8 mouse cellular contexts compared by ENCODE assay signal in genomic region chr19:44301176-44301575, GRCm38 (mm10). TPM values are rescaled to one million over a fixed set of nuclear protein-coding genes. Genes with fewer than 3 reads are reported as not detected.
DNase-seq lines count a peak whose midpoint lies in the region; ATAC-seq and TF ChIP-seq lines count a peak whose summit lies in the region.

No protein-coding gene starts in this region.

- no peak overlapping the region for H3K27ac ChIP-seq in hindbrain, embryonic 10.5 days
- no peak overlapping the region for H3K27ac ChIP-seq in hindbrain, embryonic 11.5 days (ENCODE audit: low read depth, low read length)
- H3K27ac ChIP-seq in MEL (ENCODE audit: control insufficient read depth, low read depth, low read length): peak overlapping the region; percentile 45
- H3K27ac ChIP-seq in forebrain, postnatal 0 days (ENCODE audit: low read depth, low read length): no peak overlapping the region
- no peak overlapping the region for H3K27ac ChIP-seq in heart, embryonic 11.5 days (ENCODE audit: low read depth, low read length)

- H3K36me3 ChIP-seq in hindbrain, embryonic 10.5 days: peaks cover 99% of the 10 kb centered on the region
- H3K36me3 ChIP-seq in hindbrain, embryonic 11.5 days (ENCODE audit: control insufficient read depth, insufficient read depth, low read length): peaks cover 50% of the 10 kb centered on the region
- peaks cover 52 to 75% of the 10 kb centered on the region in 2 experiments for H3K36me3 ChIP-seq in MEL (ENCODE audit: control insufficient read depth in 1 of 2, insufficient read depth in 2 of 2, low read length in 2 of 2)
- H3K36me3 ChIP-seq in forebrain, postnatal 0 days (ENCODE audit: insufficient read depth): peaks cover 81% of the 10 kb centered on the region
- peaks cover 75% of the 10 kb centered on the region for H3K36me3 ChIP-seq in heart, embryonic 11.5 days (ENCODE audit: control insufficient read depth, insufficient read depth, low read length)

- TF ChIP-seq EP300 in MEL (IDR thresholded peaks at IDR 0.05; ENCODE audit: low read depth in 1 of 2, low read length in 2 of 2): no peak

- H3K4me1 ChIP-seq in hindbrain, embryonic 10.5 days (replicated peaks): peaks cover 62% of the 10 kb centered on the region
- H3K4me1 ChIP-seq in hindbrain, embryonic 11.5 days (replicated peaks; ENCODE audit: control insufficient read depth, insufficient read depth, low read length): peaks cover 23% of the 10 kb centered on the region
- peaks cover 4 to 54% of the 10 kb centered on the region in 2 experiments for H3K4me1 ChIP-seq in MEL (ENCODE audit: control insufficient read depth in 1 of 2, insufficient read depth in 2 of 2, low read length in 2 of 2)
- H3K4me1 ChIP-seq in forebrain, postnatal 0 days (ENCODE audit: insufficient read depth): peaks cover 31% of the 10 kb centered on the region; the same call in 1 of the 2 replicates
- peaks cover 42% of the 10 kb centered on the region for H3K4me1 ChIP-seq in heart, embryonic 11.5 days (ENCODE audit: control insufficient read depth, insufficient read depth, low read length)

- H3K9ac ChIP-seq in hindbrain, embryonic 11.5 days (ENCODE audit: low read depth, low read length): no peak overlapping the region
- H3K9ac ChIP-seq in MEL (ENCODE audit: control insufficient read depth, low read depth, low read length, poor library complexity, severe bottlenecking): no peak overlapping the region
- no peak overlapping the region for H3K9ac ChIP-seq in forebrain, postnatal 0 days
- H3K9ac ChIP-seq in heart, embryonic 11.5 days (ENCODE audit: low read depth, low read length): no peak overlapping the region

- ATAC-seq in hindbrain, embryonic 11.5 days (ENCODE audit: low FRiP score): no peak
- ATAC-seq in forebrain, postnatal 0 days: 0 out of 2 replicates have a peak, but pooled peaks have one; percentile 14
- no peak for ATAC-seq in heart, embryonic 11.5 days (replicated peaks; ENCODE audit: insufficient number of reproducible peaks, low FRiP score, low TSS enrichment)

- WGBS in hindbrain, embryonic 10.5 days: 91% methylated on average over 16 of the region's 16 CpGs
- WGBS in hindbrain, embryonic 11.5 days: 84% methylated on average over 16 of the region's 16 CpGs
- 51% methylated on average over 16 of the region's 16 CpGs for WGBS in forebrain, postnatal 0 days
- 87% methylated on average over 16 of the region's 16 CpGs for WGBS in heart, embryonic 11.5 days (ENCODE audit: insufficient replicate concordance)

- TF ChIP-seq CTCF in MEL (IDR thresholded peaks at IDR 0.05 in 2 of 3, conservative IDR thresholded peaks at IDR 0.05 in 1 of 3; ENCODE audit: control insufficient read depth in 1 of 3, insufficient read depth in 1 of 3, low read depth in 2 of 3, low read length in 3 of 3, poor library complexity in 1 of 3, severe bottlenecking in 1 of 3): no peak; a peak in 1 of 6 replicates
- TF ChIP-seq CTCF in forebrain, postnatal 0 days (IDR thresholded peaks at IDR 0.05; ENCODE audit: low read depth): no peak

- TF ChIP-seq POLR2A in MEL (IDR thresholded peaks at IDR 0.05; ENCODE audit: control insufficient read depth in 1 of 2, insufficient read depth in 1 of 2, low read depth in 1 of 2, low read length in 2 of 2, poor library complexity in 1 of 2): no peak

- DNase-seq in hindbrain, embryonic 10.5 days (ENCODE audit: low spot score): no peak
- no peak for DNase-seq in hindbrain, embryonic 11.5 days (ENCODE audit: low spot score)
- peak; percentile 75 for DNase-seq in MEL (ENCODE audit: low read depth, low spot score)
- peak; percentile 31 for DNase-seq in forebrain, postnatal 0 days
- peak; percentile 83 for DNase-seq in lung, postnatal 10 days
- no peak for DNase-seq in right cerebral cortex, postnatal 14 days
- DNase-seq in cerebellum, postnatal 14 days: no peak

- H3K9me3 ChIP-seq in hindbrain, embryonic 10.5 days: no peaks in the 10 kb centered on the region
- no peaks in the 10 kb centered on the region for H3K9me3 ChIP-seq in hindbrain, embryonic 11.5 days (ENCODE audit: control insufficient read depth, low read length)
- H3K9me3 ChIP-seq in MEL (replicated peaks; ENCODE audit: insufficient read depth, low read length): no peaks in the 10 kb centered on the region
- no peaks in the 10 kb centered on the region for H3K9me3 ChIP-seq in forebrain, postnatal 0 days (ENCODE audit: low read length)
- no peaks in the 10 kb centered on the region for H3K9me3 ChIP-seq in heart, embryonic 11.5 days (replicated peaks; ENCODE audit: control insufficient read depth, low read length)

- peaks cover 37% of the 10 kb centered on the region for H3K79me2 ChIP-seq in MEL (ENCODE audit: control insufficient read depth, insufficient read depth, low read length, poor library complexity)

- no peak overlapping the region for H3K4me2 ChIP-seq in hindbrain, embryonic 11.5 days (replicated peaks; ENCODE audit: low read depth, low read length)
- 0 out of 2 replicates have a peak overlapping the region, but pooled peaks have one; percentile 98 for H3K4me2 ChIP-seq in forebrain, postnatal 0 days (ENCODE audit: low read depth)
- H3K4me2 ChIP-seq in heart, embryonic 11.5 days: no peak overlapping the region

- 0 out of 2 replicates have a peak overlapping the region, but pooled peaks have one; percentile 6 for H3K4me3 ChIP-seq in hindbrain, embryonic 10.5 days
- no peak overlapping the region for H3K4me3 ChIP-seq in hindbrain, embryonic 11.5 days (ENCODE audit: low read depth, low read length)
- no peak overlapping the region for H3K4me3 ChIP-seq in MEL (ENCODE audit: control insufficient read depth in 1 of 2, insufficient read depth in 1 of 2, low read depth in 2 of 2, low read length in 2 of 2)
- no peak overlapping the region for H3K4me3 ChIP-seq in forebrain, postnatal 0 days (ENCODE audit: low read depth, low read length)
- H3K4me3 ChIP-seq in heart, embryonic 11.5 days (ENCODE audit: low read depth, low read length): no peak overlapping the region

- H3K27me3 ChIP-seq in hindbrain, embryonic 10.5 days (ENCODE audit: insufficient read depth, poor library complexity, severe bottlenecking): no peaks in the 10 kb centered on the region
- no peaks in the 10 kb centered on the region for H3K27me3 ChIP-seq in hindbrain, embryonic 11.5 days (ENCODE audit: control insufficient read depth, insufficient read depth, low read length)
- H3K27me3 ChIP-seq in MEL (ENCODE audit: control insufficient read depth in 1 of 2, insufficient read depth in 2 of 2, low read length in 2 of 2): no peaks in the 10 kb centered on the region
- no peaks in the 10 kb centered on the region for H3K27me3 ChIP-seq in forebrain, postnatal 0 days (ENCODE audit: insufficient read depth, low read length)
- no peaks in the 10 kb centered on the region for H3K27me3 ChIP-seq in heart, embryonic 11.5 days (ENCODE audit: control insufficient read depth, insufficient read depth, low read length)

- TF ChIP-seq RAD21 in MEL (IDR thresholded peaks at IDR 0.05; ENCODE audit: low read depth, low read length): no peak

TF ChIP-seq in MEL, 35 proteins besides CTCF, POLR2A, EP300 and RAD21:
- peak; percentile 13; the same call in 1 of the 2 replicates for TF ChIP-seq ZMIZ1 (IDR thresholded peaks at IDR 0.05; ENCODE audit: low read depth, low read length)
- no peak for TF ChIP-seq GABPA (IDR thresholded peaks at IDR 0.05; ENCODE audit: low read depth, low read length)
- TF ChIP-seq ETS1 (IDR thresholded peaks at IDR 0.05; ENCODE audit: low read depth, low read length): 0 out of 2 replicates have a peak, but pooled peaks have one; percentile 5
- TF ChIP-seq POLR2AphosphoS2 (IDR thresholded peaks at IDR 0.05; ENCODE audit: low read length): 0 out of 2 replicates have a peak, but pooled peaks have one; percentile 7
- peak; percentile 14; the same call in 1 of the 2 replicates for TF ChIP-seq SMC3 (IDR thresholded peaks at IDR 0.05; ENCODE audit: low read depth, low read length)
- 0 out of 2 replicates have a peak, but pooled peaks have one; percentile 8 for TF ChIP-seq CHD1 (IDR thresholded peaks at IDR 0.05; ENCODE audit: low read depth, low read length)
- TF ChIP-seq MAFK (IDR thresholded peaks at IDR 0.05; ENCODE audit: borderline replicate concordance, low read depth, low read length): no peak
- 0 out of 2 replicates have a peak, but pooled peaks have one; percentile 15 for TF ChIP-seq SIN3A (IDR thresholded peaks at IDR 0.05; ENCODE audit: low read length)
TF ChIP-seq in MEL: peak in this region for 6.

RNA-seq across cellular contexts. Expression of gene Scd2, which starts 7.7 kb away (rescaled TPM):
- 333 and 352 TPM in 2 replicates for polyA plus RNA-seq in hindbrain, embryonic 10.5 days (2016; fragmentation: Nextera tagmentation; extraction: Ambion mirVana)
- polyA plus RNA-seq in hindbrain, embryonic 11.5 days (2014; fragmentation: Nextera tagmentation; extraction: Ambion mirVana): 314 and 349 TPM in 2 replicates
- total RNA-seq in MEL (2012; rRNA removed): 392 and 554 TPM in 2 replicates
- polyA plus RNA-seq in MEL (2012; ENCODE audit: insufficient read depth in 1 of 2, insufficient read length in 2 of 2, low read depth in 1 of 2, low replicate concordance in 2 of 2, missing spikeins in 1 of 2): 100 to 1,000 TPM in 1 of 2 experiments, 10 to 100 TPM in 1; 47.4 to 593 TPM
- total RNA-seq in forebrain, postnatal 0 days (2014; rRNA removed): 540 and 696 TPM in 2 replicates
- polyA plus RNA-seq in forebrain, postnatal 0 days (2015; fragmentation: Nextera tagmentation; extraction: Ambion mirVana): 162 and 210 TPM in 2 replicates
- 150 and 188 TPM in 2 replicates for polyA plus RNA-seq in heart, embryonic 11.5 days (2014; fragmentation: Nextera tagmentation; extraction: Ambion mirVana)

RNA-seq across cellular contexts. Expression of gene Scd4, which starts 31.7 kb away (rescaled TPM):
- polyA plus RNA-seq in hindbrain, embryonic 10.5 days (2016; fragmentation: Nextera tagmentation; extraction: Ambion mirVana): 0.09 TPM in 1 of 2 replicates, not detected in the other
- 0.06 TPM in 1 of 2 replicates, not detected in the other for polyA plus RNA-seq in hindbrain, embryonic 11.5 days (2014; fragmentation: Nextera tagmentation; extraction: Ambion mirVana)
- total RNA-seq in MEL (2012; rRNA removed): 0.16 and 0.31 TPM in 2 replicates
- under 1 TPM in 1 of 2 experiments, not detected in 1; 0.36 TPM for polyA plus RNA-seq in MEL (2012; ENCODE audit: insufficient read depth in 1 of 2, insufficient read length in 2 of 2, low read depth in 1 of 2, low replicate concordance in 2 of 2, missing spikeins in 1 of 2)
- total RNA-seq in forebrain, postnatal 0 days (2014; rRNA removed): 0.23 and 0.43 TPM in 2 replicates
- 0.11 and 0.25 TPM in 2 replicates for polyA plus RNA-seq in forebrain, postnatal 0 days (2015; fragmentation: Nextera tagmentation; extraction: Ambion mirVana)
- polyA plus RNA-seq in heart, embryonic 11.5 days (2014; fragmentation: Nextera tagmentation; extraction: Ambion mirVana): 0.11 and 0.18 TPM in 2 replicates

Comparison
In these comparisons a context has a peak if more than half of its experiments do, and no peak if none do; other contexts are left out.
1. DNase-seq: peak in MEL (single experiment), forebrain, postnatal 0 days (single experiment) and lung, postnatal 10 days (single experiment); none in hindbrain, embryonic 10.5 days (single experiment), hindbrain, embryonic 11.5 days (single experiment), right cerebral cortex, postnatal 14 days (single experiment) and cerebellum, postnatal 14 days (0 of 2).